Mouse (Mus musculus) stomach, postnatal 0 days (tissue): ENCODE data around the gene Eif4a3. TPM values are rescaled to one million over a fixed set of nuclear protein-coding genes. Genes with fewer than 3 reads are reported as not detected.

ENCODE experiments used
- ATAC-seq: fragments of 200-750 bp; cut with Nextera tagmentation; 2 replicates; pipeline ENCODE4 v1.8.0; 2017; ENCODE audit not compliant: low FRiP score, low TSS enrichment
- DNase-seq: peaks from one replicate; pipeline ENCODE4 v3.0.0-alpha.2; 2016; ENCODE audit warnings: low spot score
- H3K27ac ChIP-seq: fragments of 300-500 bp; sonication (generic); replicated peaks from 2 replicates; pipeline ENCODE4 v1.5.1; 2014; ENCODE audit warnings: mild to moderate bottlenecking, control low read depth
- H3K27me3 ChIP-seq: fragments of 300-500 bp; sonication (generic); 2 replicates; pipeline ENCODE4 v1.6.1; 2014; ENCODE audit warnings: low read length; ENCODE audit not compliant: control insufficient read depth, insufficient read depth
- H3K36me3 ChIP-seq: fragments of 300-500 bp; sonication (generic); 2 replicates; pipeline ENCODE4 v1.6.1; 2014; ENCODE audit warnings: low read length, mixed read lengths; ENCODE audit not compliant: control insufficient read depth, insufficient read depth
- H3K4me1 ChIP-seq: fragments of 300-500 bp; sonication (generic); replicated peaks from 2 replicates; pipeline ENCODE4 v1.6.1; 2014; ENCODE audit warnings: antibody characterized with exemption; ENCODE audit not compliant: control insufficient read depth, insufficient read depth
- H3K4me2 ChIP-seq: fragments of 300-500 bp; sonication (generic); replicated peaks from 2 replicates; pipeline ENCODE4 v1.6.1; 2014; ENCODE audit warnings: low read depth, mild to moderate bottlenecking, control low read depth, moderate library complexity
- H3K4me3 ChIP-seq: fragments of 300-500 bp; sonication (generic); 2 replicates; pipeline ENCODE4 v1.5.1; 2014; ENCODE audit warnings: low read depth, low read length, control low read depth
- H3K9ac ChIP-seq: fragments of 300-500 bp; sonication (generic); 2 replicates; pipeline ENCODE4 v1.6.1; 2014; ENCODE audit warnings: mild to moderate bottlenecking, low read length, control low read depth, mixed read lengths
- H3K9me3 ChIP-seq: fragments of 300-500 bp; sonication (generic); 2 replicates; pipeline ENCODE4 v1.6.1; 2016; ENCODE audit warnings: low read length; ENCODE audit not compliant: control insufficient read depth
- CTCF ChIP-seq: IDR thresholded peaks from 2 replicates; pipeline ENCODE4 v1.5.1; 2016; ENCODE audit warnings: antibody characterized with exemption, low read depth, mild to moderate bottlenecking, moderate library complexity
- EP300 ChIP-seq: optimal IDR thresholded peaks from 2 replicates; pipeline ENCODE3; 2016; ENCODE audit warnings: antibody characterized with exemption
- WGBS: fragments of 180-500 bp; shearing (Covaris S2); extraction: QIAGEN DNeasy Blood & Tissue Kit; methylation state at CpG from one replicate; pipeline ENCODE4 v1.1.7; 2014; 5-methylcytosine and 5-hydroxymethylcytosine counted together
- polyA plus RNA-seq: library from polyadenylated mRNA; unstranded; fragments of >200 nt; fragmentation: Nextera tagmentation; extraction: Ambion mirVana; gene quantifications from 2 replicates; pipeline ENCODE4 v1.2.1, GENCODE M21; 2015

Eif4a3 gene
- polyA plus RNA-seq, 1 experiment from 2014 or later, result 197 TPM

GRCm38 (mm10) chr11:119239480-119239879, 60.4 kb downstream of the Eif4a3 start:
- no peaks in the 10 kb centered on the region for H3K27me3 ChIP-seq
- ATAC-seq (no peak), DNase-seq (peak; percentile 52)
- no peak overlapping the region for H3K9ac ChIP-seq
- H3K9me3 ChIP-seq, result no peaks in the 10 kb centered on the region
- H3K36me3 ChIP-seq, result no peaks in the 10 kb centered on the region
- TF ChIP-seq EP300 (no peak), CTCF (no peak)
- H3K4me2 ChIP-seq, result no peak overlapping the region
- no peaks in the 10 kb centered on the region for H3K4me1 ChIP-seq
- 64% methylated on average over 12 of the region's 12 CpGs for WGBS
- no peak overlapping the region for H3K4me3 ChIP-seq
- H3K27ac ChIP-seq, result no peak overlapping the region

Other genes with a start within 250 kb of the Eif4a3 start
- gene Cbx4, start 213.9 kb downstream of the Eif4a3 start, polyA plus RNA-seq, result 9.6 and 11.2 TPM in 2 replicates
- 4.8 and 6.3 TPM in 2 replicates for gene Tbc1d16, start 71.6 kb downstream of the Eif4a3 start, polyA plus RNA-seq
- 0.92 and 1.2 TPM in 2 replicates for gene Ccdc40, start 71.5 kb downstream of the Eif4a3 start, polyA plus RNA-seq
- 30.8 and 35.5 TPM in 2 replicates for gene Gaa, start 32.2 kb downstream of the Eif4a3 start, polyA plus RNA-seq
- gene Card14, start 7.7 kb upstream of the Eif4a3 start, polyA plus RNA-seq, result 1.8 and 1.9 TPM in 2 replicates
- gene Sgsh, start 55.4 kb upstream of the Eif4a3 start, polyA plus RNA-seq, result 6.7 and 7.7 TPM in 2 replicates
- 3.6 and 4.7 TPM in 2 replicates for gene Slc26a11, start 55.5 kb upstream of the Eif4a3 start, polyA plus RNA-seq
- 4.4 and 5.5 TPM in 2 replicates for gene Rnf213, start 93.0 kb upstream of the Eif4a3 start, polyA plus RNA-seq
- gene Endov, start 191.3 kb upstream of the Eif4a3 start, polyA plus RNA-seq, result 9.2 and 12.8 TPM in 2 replicates
- 0.13 and 0.16 TPM in 2 replicates for gene Nptx1, start 247.7 kb upstream of the Eif4a3 start, polyA plus RNA-seq